Mouse (Mus musculus) kidney, adult 8-10 months (tissue): ENCODE results near the gene Angpt4.

Source experiments
- DNase-seq, 2 experiments: peaks; one replicate each; pipeline ENCODE4 v3.0.0; 2022

Angpt4 gene

GRCm38 (mm10) chr2:151910919-151911500 is at the start of gene Angpt4:
Gene Angpt4 (plus strand): TSS chr2:151911210.
- no peak for DNase-seq

- DNase-seq = no peak
Observed at GRCm38 (mm10) chr2:151862257-151862810, 48.7 kb upstream of the Angpt4 start.

- no peak for DNase-seq
Observed at GRCm38 (mm10) chr2:151864941-151865340, 46.1 kb upstream of the Angpt4 start.

- peak; percentile 14 to 66 for DNase-seq
Observed at GRCm38 (mm10) chr2:151866487-151866886, 44.5 kb upstream of the Angpt4 start.

GRCm38 (mm10) chr2:151868196-151868595 is 42.8 kb upstream of the Angpt4 start:
- DNase-seq = no peak

GRCm38 (mm10) chr2:151874551-151874950 is 36.5 kb upstream of the Angpt4 start:
- DNase-seq = peak in 1 of 2 experiments; percentile 30

GRCm38 (mm10) chr2:151876012-151876485 is 35.0 kb upstream of the Angpt4 start:
- DNase-seq = peak; percentile 30 to 54

GRCm38 (mm10) chr2:151878645-151879044 is 32.4 kb upstream of the Angpt4 start:
- DNase-seq = no peak

GRCm38 (mm10) chr2:151879760-151880159 is 31.2 kb upstream of the Angpt4 start:
- DNase-seq = no peak

- DNase-seq = no peak
Observed at GRCm38 (mm10) chr2:151891031-151891430, 20.0 kb upstream of the Angpt4 start.

GRCm38 (mm10) chr2:151893122-151893774 is 17.8 kb upstream of the Angpt4 start:
- DNase-seq = no peak

GRCm38 (mm10) chr2:151894209-151894980 is 16.6 kb upstream of the Angpt4 start:
- DNase-seq = peak; percentile 36 to 75

- no peak for DNase-seq
Observed at GRCm38 (mm10) chr2:151895911-151896310, 15.1 kb upstream of the Angpt4 start.

GRCm38 (mm10) chr2:151898106-151898505 is 12.9 kb upstream of the Angpt4 start:
- DNase-seq = no peak

- no peak for DNase-seq
Observed at GRCm38 (mm10) chr2:151900845-151901244, 10.2 kb upstream of the Angpt4 start.

GRCm38 (mm10) chr2:151903267-151903666 is 7.7 kb upstream of the Angpt4 start:
- no peak for DNase-seq

- no peak for DNase-seq
Observed at GRCm38 (mm10) chr2:151903933-151904332, 7.1 kb upstream of the Angpt4 start.

GRCm38 (mm10) chr2:151904636-151905035 is 6.4 kb upstream of the Angpt4 start:
- no peak for DNase-seq

- no peak for DNase-seq
Observed at GRCm38 (mm10) chr2:151907020-151907419, 4.0 kb upstream of the Angpt4 start.

GRCm38 (mm10) chr2:151909386-151909785 is 1.6 kb upstream of the Angpt4 start:
- no peak for DNase-seq

- no peak for DNase-seq
Observed at GRCm38 (mm10) chr2:151910498-151910897, 512 bp upstream of the Angpt4 start.

- no peak for DNase-seq
Observed at GRCm38 (mm10) chr2:151911751-151912150, 741 bp downstream of the Angpt4 start.

GRCm38 (mm10) chr2:151914120-151914519 is 3.1 kb downstream of the Angpt4 start:
- DNase-seq = no peak
